Mouse (Mus musculus): ENCODE results near the gene Ip6k1.

Ip6k1 gene

DNA sequence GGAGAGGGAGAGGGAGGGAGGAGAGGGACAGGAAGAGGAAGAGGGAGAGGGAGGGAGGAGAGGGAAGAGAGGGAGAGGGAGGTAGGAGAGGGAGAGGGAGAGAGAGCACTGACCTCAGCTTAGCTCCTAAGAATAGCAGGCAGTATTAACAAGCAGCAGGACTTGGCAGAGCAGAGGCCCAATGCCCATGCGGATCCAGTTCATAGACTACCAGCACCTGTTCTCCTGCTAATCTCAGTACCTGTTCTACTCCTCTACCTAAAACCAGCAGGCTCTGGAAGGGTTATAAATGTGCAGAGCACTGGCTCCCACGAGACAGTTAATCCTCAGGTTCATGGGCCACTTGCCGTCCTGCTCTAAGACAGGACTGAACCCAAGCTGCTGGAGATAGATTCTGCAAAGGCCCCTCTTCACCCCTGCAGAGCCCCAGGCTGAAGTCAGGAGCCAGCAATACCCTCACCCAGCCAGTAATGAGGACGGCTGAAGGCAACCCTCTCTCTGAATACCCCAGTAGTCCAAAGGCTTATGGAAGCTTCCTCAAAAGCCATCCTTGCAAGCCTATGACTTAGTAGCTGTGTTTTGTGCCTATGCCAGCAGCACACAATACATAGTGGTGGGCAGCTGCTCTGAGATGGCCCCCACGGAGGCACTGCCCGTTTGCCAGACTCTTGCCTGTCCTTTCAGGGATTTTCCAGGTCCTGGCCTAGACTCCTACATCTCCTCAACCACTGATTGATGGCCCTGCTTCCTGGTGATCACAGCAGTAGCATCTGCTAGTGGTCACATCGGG, 71.0 kb downstream of the Ip6k1 start:
- in situ Hi-C loops (cut with MboI; ENCODE audit: low pct_unique_long_range_greater_than_20kb in 1 of 2, low sequenced_read_pairs in 2 of 2, unreplicated experiment in 1 of 2) = no loop called here

DNA sequence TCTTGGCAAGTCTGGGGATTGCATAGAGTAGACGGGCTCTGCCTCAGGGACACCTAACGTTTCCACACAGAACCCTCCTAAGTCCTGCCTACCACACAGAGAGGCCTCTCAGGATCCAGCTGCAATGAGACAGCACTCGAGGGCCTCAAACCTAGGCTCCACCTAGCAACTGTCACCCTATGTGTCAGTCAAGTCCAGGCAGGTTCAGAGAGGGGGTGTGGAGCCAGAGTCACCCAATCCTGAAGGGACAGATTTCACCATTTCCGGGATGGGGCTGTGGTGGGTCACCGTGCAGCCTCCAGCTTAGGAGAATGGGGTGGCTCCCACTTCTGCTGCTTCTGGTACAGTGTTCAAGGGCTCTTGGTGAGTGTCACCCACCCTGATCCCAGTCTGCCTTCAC, 77.9 kb downstream of the Ip6k1 start, which contains the start of gene Mst1:
Mst1 (plus strand) TSS at position 269 of the 400 bp plus-strand sequence.
- in situ Hi-C loops (cut with MboI; ENCODE audit: low pct_unique_long_range_greater_than_20kb in 1 of 2, low sequenced_read_pairs in 2 of 2, unreplicated experiment in 1 of 2) = no loop called here

DNA sequence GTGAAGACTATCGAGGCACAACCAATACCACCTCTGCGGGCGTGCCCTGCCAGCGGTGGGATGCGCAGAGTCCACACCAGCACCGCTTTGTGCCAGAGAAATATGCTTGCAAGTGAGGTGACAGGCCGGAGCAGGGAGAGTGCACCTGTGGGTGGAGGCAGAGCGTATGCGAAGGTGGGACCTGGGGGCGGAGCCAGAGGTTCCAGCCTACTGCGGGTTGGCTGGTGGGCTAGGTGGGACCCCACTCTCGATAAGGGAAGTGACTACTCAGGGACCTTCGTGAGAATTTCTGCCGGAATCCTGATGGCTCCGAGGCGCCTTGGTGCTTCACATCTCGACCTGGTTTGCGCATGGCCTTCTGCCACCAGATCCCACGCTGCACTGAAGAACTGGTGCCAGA, 80.2 kb downstream of the Ip6k1 start:
- in situ Hi-C loops (cut with MboI; ENCODE audit: low pct_unique_long_range_greater_than_20kb in 1 of 2, low sequenced_read_pairs in 2 of 2, unreplicated experiment in 1 of 2) = no loop called here

DNA sequence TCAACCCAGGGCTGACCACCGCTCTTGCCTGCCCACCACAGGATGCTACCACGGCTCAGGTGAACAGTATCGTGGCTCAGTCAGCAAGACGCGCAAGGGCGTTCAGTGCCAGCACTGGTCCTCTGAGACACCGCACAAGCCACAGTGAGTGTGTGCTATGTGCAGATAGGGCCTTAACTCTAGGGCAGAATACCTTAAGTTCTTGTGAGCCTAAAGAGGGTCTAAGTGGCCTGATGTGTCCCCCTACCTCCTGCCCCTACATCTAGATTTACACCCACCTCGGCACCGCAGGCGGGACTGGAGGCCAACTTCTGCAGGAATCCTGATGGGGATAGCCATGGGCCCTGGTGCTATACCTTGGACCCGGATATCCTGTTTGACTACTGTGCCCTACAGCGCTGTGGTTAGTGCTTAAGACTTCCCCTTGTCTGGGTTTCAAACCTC, 80.7 kb downstream of the Ip6k1 start, which contains the start of gene Rnf123:
Rnf123 (minus strand) TSS at position 359 of the 444 bp plus-strand sequence.
- in situ Hi-C loops (cut with MboI; ENCODE audit: low pct_unique_long_range_greater_than_20kb in 1 of 2, low sequenced_read_pairs in 2 of 2, unreplicated experiment in 1 of 2) = no loop called here

DNA sequence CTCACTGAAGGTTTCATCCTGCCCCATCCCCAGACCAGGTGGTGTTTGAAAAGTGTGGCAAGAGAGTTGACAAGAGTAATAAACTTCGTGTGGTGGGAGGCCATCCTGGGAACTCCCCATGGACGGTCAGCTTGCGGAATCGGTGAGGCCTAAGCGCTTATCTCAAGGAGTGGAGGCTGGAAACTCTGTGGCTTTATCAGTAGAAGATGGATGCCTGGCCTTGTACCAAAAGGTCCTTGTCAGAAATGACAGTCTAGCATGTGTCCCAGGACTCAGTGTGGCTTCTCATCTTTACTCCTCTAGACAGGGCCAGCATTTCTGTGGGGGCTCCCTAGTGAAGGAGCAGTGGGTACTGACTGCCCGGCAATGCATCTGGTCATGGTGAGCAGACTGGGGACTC, 81.3 kb downstream of the Ip6k1 start:
- in situ Hi-C loops (cut with MboI; ENCODE audit: low pct_unique_long_range_greater_than_20kb in 1 of 2, low sequenced_read_pairs in 2 of 2, unreplicated experiment in 1 of 2) = no loop called here

DNA sequence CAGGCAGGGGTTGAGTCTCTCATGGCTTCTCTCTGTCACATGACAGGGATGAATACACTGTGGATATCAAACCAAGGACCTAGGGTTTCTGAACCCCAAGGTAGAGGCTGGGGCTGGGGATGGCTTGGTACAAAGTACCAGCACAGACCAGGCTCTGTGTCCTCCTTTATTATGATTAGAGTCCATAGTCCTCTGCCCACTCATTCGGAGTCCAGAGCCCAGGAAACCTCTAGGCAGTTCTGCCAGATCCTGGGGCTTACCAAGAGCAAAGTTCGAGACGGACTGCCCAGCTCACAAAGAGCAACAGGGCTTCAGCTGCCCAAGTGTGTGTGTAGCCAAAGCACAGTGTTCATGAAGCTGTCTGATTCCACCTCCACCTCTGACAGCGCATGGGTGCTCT, 83.0 kb downstream of the Ip6k1 start:
- in situ Hi-C loops (cut with MboI; ENCODE audit: low pct_unique_long_range_greater_than_20kb in 1 of 2, low sequenced_read_pairs in 2 of 2, unreplicated experiment in 1 of 2) = no loop called here

DNA sequence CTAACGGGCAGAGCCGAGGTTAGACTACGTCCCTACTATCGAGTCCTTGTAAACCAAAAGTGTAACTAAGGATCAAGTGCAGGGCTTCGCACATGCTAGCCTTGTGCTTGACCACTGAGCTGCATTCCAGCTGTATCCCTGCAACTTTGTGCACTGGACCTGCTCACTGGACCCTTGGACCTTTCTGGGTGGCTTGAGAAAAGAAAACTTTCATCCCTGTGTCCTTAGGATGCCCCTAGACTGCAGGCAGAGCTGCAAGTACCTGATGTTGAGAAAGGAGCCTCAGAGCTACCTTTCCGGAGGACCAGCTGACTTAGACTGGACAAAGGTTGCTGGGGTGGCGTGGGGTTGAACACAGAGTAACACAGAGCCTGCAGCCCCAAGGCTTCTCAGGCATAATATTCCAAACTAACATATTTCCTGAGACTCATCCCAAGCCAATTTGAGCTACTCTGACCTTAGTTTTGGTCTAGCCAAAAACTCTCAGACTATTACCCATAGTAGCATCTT, 88.4 kb downstream of the Ip6k1 start:
- in situ Hi-C loops (cut with MboI; ENCODE audit: low pct_unique_long_range_greater_than_20kb in 1 of 2, low sequenced_read_pairs in 2 of 2, unreplicated experiment in 1 of 2) = no loop called here

DNA sequence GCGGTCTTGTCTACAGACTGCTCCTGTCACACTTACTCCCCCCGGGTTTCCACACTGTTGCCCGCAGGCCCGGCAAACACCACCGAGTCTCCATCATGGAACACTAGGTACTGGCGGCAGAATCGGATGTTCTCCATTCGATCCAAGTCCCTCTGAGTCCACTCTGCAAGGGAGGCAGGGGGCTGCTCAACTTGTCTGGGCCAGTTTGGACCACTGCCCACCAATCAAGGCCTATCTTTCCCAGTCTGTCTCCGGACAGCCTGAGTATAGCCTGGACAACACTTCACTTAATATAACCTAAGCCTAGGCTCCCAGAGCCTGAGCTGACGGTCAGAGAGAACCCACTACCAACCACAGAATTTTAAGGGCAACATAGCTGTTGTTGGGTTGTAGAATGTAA, 91.3 kb downstream of the Ip6k1 start:
- in situ Hi-C loops (cut with MboI; ENCODE audit: low pct_unique_long_range_greater_than_20kb in 1 of 2, low sequenced_read_pairs in 2 of 2, unreplicated experiment in 1 of 2) = no loop called here

DNA sequence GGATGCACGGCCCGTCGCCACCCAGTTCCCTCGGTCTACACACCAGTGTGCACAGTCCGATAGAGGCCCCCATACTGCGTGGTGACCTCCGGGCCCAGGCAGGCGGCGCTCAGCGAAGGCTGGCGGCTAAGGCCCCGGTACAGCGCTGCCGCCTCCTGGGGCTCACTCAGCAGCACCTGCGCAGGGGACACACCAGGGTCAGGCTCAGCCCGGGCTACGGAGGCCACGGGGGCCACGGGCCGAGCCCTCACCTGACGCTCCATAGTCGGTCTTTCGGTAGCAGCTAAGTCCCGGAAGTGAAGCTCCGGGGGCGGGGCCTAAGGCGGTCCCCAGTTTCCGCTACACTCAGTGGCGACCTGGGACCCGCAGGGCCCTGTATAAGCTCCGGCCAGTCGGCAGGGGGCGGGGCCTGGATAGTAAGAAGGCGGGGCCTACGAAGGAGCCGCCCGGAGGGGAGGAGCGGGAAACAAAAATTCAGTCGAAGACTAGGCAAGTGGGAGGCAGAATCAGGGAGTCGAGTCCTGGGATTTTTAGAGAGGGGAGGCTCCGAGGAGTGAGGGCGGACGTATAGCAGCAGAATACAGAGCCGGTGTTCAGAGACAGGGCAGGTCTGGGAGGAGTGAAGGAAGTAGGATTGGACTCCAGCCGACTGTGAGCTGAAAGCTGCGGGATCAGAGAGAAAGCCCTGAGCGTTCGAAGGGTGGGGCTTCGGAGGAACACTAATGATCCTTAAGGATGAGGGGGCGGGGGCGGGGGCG, 92.1 kb downstream of the Ip6k1 start, which contains the start of gene Apeh:
Apeh (minus strand) TSS at position 423 of the 758 bp plus-strand sequence.
- in situ Hi-C loops (cut with MboI; ENCODE audit: low pct_unique_long_range_greater_than_20kb in 1 of 2, low sequenced_read_pairs in 2 of 2, unreplicated experiment in 1 of 2) = no loop called here

DNA sequence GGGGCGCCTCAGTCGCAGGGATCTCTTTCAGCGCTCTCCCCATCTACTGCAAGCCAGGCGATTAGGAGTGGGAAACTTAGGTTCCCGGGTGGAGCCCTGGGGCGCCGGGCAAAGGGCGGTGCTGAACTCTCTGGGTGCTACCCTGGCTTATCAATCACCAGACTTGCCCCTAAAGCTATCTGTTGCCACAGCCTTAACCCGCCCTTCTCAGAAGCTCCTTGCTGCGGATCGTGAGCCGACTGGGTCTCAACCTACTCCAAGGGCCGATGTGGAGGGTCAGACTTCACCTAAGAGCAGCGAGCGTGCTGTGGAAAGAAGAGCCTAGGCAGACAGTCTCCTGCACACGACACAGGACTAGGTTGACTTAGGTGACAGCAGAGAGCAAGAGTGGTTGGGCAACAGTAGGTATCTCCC, 92.7 kb downstream of the Ip6k1 start:
- in situ Hi-C loops (cut with MboI; ENCODE audit: low pct_unique_long_range_greater_than_20kb in 1 of 2, low sequenced_read_pairs in 2 of 2, unreplicated experiment in 1 of 2) = loop anchor here (5.0 kb wide), 1 partner anchor 107 kb away; no protein-coding TSS in a partner anchor

DNA sequence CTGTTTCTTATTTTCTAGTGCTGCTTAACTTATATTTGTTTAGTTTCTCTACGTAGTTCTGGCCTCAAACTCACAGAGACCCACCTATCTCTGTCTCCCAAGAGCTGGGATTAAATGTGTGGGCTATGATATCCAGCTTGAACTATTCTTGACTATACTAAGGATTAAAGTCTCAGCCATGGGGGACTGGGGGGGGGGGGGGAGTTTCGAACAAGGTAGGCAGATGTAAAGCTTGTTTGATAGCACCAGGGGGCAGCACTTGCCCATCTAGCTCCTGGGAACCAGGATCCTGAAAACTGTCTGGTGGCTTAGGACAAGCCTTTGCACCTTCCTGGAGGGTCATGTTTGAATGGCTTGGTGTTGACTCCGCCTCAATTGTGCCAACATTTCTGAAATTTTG, 93.2 kb downstream of the Ip6k1 start:
- in situ Hi-C loops (cut with MboI; ENCODE audit: low pct_unique_long_range_greater_than_20kb in 1 of 2, low sequenced_read_pairs in 2 of 2, unreplicated experiment in 1 of 2) = loop anchor here (5.0 kb wide), 1 partner anchor 107 kb away; no protein-coding TSS in a partner anchor

DNA sequence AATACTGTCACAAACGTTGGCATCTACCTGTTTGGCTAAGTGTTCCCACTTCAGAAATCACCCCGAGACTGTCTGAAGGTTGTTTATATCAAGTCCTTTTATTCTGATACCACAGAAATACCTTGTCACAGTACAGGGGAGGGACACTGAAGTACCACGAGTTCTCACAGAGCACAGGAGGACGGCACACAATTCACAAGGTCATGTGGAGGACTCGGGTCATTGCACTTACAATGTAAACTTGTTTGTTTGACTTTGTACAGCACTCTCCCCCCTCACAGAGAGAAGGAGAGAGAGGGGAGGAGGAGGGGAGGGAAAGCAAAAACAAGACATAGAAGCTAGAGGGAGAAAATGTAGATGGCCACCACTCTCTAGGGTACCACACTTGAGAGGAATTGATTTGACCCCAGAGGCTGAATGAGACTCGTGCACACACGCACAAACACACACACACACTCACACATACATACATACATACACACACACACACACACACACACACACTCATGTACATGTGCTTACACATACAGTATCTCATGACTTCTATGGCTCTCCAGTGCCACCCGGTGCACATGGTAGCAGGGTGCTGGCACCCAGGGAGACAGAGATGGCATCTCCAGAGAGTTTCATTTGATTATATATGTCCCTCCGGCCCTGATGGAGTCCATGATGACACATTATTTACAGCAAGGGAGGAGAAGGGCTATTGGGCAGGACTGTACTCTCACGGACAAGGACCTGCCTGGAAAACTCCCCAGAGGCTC, 93.8 kb downstream of the Ip6k1 start:
- in situ Hi-C loops (cut with MboI; ENCODE audit: low pct_unique_long_range_greater_than_20kb in 1 of 2, low sequenced_read_pairs in 2 of 2, unreplicated experiment in 1 of 2) = loop anchor here (5.0 kb wide), 1 partner anchor 106 kb away; no protein-coding TSS in a partner anchor
